Mouse (Mus musculus) mouse trophoblast stem cell (cell line): Measurements from ENCODE around the gene Kcnj4.

Experiments used
- in situ Hi-C, 2 experiments: fragments of 300-500 bp; cut with MseI, MboI; formaldehyde crosslinking; loops; 2 replicates in 1 of 2; 3 replicates in 1 of 2; pipeline ENCODE4 v1.15.1; 2025

Gene Kcnj4

GRCm38 (mm10) chr15:79504707-79505452, at the start of gene Kcnj4:
Kcnj4 (minus strand) TSS chr15:79505241.
- in situ Hi-C loops = no loop called here

GRCm38 (mm10) chr15:79552566-79552965, 47.5 kb upstream of the Kcnj4 start:
- in situ Hi-C loops = no loop called here

GRCm38 (mm10) chr15:79548226-79548625, 43.2 kb upstream of the Kcnj4 start:
- in situ Hi-C loops = no loop called here

- in situ Hi-C loops = no loop called here
Measured at GRCm38 (mm10) chr15:79547289-79547820, 42.3 kb upstream of the Kcnj4 start.

GRCm38 (mm10) chr15:79546410-79547288, 41.6 kb upstream of the Kcnj4 start, which contains the start of gene Ddx17:
Ddx17 (minus strand) TSS chr15:79546741.
- in situ Hi-C loops = no loop called here

GRCm38 (mm10) chr15:79545921-79546399, 40.9 kb upstream of the Kcnj4 start:
- in situ Hi-C loops = no loop called here

GRCm38 (mm10) chr15:79545496-79545895, 40.5 kb upstream of the Kcnj4 start:
- in situ Hi-C loops = no loop called here

- in situ Hi-C loops = no loop called here
Measured at GRCm38 (mm10) chr15:79543968-79544367, 38.9 kb upstream of the Kcnj4 start.

GRCm38 (mm10) chr15:79533796-79534195, 28.8 kb upstream of the Kcnj4 start:
- in situ Hi-C loops = no loop called here

- in situ Hi-C loops = no loop called here
Measured at GRCm38 (mm10) chr15:79529935-79530334, 24.9 kb upstream of the Kcnj4 start.

GRCm38 (mm10) chr15:79527991-79528639, 23.1 kb upstream of the Kcnj4 start:
- in situ Hi-C loops = no loop called here

- in situ Hi-C loops = no loop called here
Measured at GRCm38 (mm10) chr15:79527192-79527591, 22.2 kb upstream of the Kcnj4 start.

- in situ Hi-C loops = no loop called here
Measured at GRCm38 (mm10) chr15:79525979-79526768, 21.1 kb upstream of the Kcnj4 start.

- in situ Hi-C loops = no loop called here
Measured at GRCm38 (mm10) chr15:79525564-79525963, 20.5 kb upstream of the Kcnj4 start.

- in situ Hi-C loops = no loop called here
Measured at GRCm38 (mm10) chr15:79519400-79520220, 14.6 kb upstream of the Kcnj4 start.

GRCm38 (mm10) chr15:79518571-79518970, 13.5 kb upstream of the Kcnj4 start:
- in situ Hi-C loops = no loop called here

GRCm38 (mm10) chr15:79517710-79518109, 12.7 kb upstream of the Kcnj4 start:
- in situ Hi-C loops = no loop called here

- in situ Hi-C loops = no loop called here
Measured at GRCm38 (mm10) chr15:79516171-79517096, 11.4 kb upstream of the Kcnj4 start, which contains the start of gene Kdelr3. Kdelr3 (plus strand) TSS chr15:79516411.

- in situ Hi-C loops = no loop called here
Measured at GRCm38 (mm10) chr15:79513940-79514339, 8.9 kb upstream of the Kcnj4 start.
